Mouse (Mus musculus) leukemia stem cell, adult 10-12 weeks (primary cell): Measurements from ENCODE around the gene Slc38a2. TPM values are rescaled to one million over a fixed set of nuclear protein-coding genes. Genes with fewer than 3 reads are reported as not detected.

ENCODE experiments used
- polyA plus RNA-seq: library from polyadenylated mRNA; stranded (reverse); fragments of >175 nt; gene quantifications from 2 replicates; pipeline ENCODE4 v1.2.3, GENCODE M21; 2012; ENCODE audit warnings: low replicate concordance

Slc38a2 gene
- polyA plus RNA-seq = 19.0 and 28.8 TPM in 2 replicates

DNA sequence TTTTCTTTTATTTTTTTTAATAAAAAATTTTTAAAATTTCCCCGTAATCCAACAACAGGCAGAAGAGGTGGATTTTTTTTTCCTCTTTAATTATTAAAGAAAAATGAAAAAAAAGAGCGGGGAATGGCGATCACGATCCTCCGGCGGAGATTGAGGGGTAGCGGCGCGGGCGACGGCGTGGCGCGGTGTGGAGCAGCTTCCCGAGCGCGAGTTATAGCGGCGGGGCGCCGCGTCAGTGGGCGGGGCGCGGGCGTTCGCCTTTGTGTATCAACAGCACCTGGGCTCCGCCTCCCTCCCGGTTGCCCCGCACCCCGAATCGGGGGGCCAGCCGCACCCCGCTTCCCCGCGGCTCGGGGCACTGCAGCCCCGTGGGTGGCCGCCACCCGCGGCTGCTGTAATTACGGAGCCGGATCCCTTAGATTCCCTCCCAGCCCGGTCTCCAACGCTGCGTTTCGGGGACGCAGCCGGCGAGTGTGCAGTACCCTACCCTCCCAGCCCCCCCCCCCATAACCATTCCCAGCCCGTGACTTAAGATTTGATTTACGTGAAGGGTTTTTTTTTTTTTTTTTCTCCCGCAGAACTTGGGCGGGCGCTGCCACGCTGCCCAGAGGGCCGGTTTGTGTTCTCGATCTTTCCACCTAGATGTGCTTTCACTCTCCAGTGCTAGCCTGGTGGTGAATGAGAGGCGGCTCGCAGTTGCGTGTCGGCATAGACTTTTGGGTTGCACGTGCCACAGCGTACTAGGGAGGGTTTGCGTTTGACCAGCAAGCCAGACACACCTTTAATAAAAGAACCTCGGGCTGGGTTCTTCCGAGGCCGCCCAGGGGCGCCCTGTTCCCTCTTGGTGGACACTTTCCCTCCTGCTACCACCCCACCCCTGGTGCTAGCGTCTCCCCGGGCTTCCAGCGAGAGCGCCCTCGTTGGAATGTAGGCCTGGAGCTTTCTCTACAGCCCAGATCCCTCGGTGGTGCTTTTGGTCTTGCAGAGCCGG lies at the start of gene Slc38a2:
TSS of gene Slc38a2 (minus strand) at position 210 of the 991 bp plus-strand sequence.

DNA sequence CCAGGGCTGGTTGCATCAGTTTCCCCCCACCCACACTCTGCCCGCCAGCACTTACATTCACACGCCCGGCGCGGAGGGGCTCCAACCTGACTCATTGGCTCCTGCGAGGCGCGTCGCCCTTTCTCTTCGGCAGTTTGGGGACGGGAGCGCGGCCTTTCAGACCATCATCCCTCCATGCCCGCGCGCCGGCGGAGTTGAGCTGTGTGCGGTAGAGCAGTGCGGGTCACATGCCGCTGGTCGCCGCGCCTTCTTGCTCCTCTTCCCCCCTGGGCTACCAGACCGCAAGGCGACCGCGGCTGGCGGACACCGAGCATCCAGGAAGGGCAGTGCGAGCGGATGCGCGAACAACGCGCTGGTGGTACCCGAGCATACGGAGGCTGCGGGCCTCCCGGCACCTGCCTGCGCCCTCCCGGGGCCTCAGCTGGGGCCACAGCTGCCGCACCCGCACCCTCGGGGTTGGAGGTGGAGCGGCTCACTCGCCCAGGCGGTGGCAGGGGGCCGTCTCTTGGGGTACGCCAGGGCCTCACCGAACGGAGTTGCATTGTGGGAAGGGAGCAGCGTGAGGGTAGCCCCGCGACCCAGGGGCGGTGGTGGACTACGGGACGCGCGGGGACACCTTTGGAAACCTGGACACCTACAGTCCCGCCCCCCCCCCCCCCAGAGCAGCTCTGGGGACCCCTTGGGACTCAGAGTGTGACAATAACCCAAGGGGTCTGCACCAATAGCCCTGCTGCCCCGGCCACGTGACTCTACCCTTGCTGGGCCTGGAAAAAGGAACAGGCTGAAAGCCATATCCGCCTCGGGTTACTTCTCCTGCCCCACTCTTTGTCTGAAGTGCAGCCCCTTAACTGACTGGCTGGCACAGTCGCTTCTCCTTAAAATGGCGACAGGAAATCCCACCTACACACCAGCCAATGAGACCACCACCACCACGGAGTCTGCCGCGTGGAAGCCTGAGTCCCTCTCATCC lies 56.8 kb downstream of the Slc38a2 start, which contains the start of gene Slc38a1:
TSS of gene Slc38a1 (minus strand) at position 478 of the 970 bp plus-strand sequence.

Other genes starting within 250 kb of the Slc38a2 start
- 7.7 and 29.9 TPM in 2 replicates for gene Scaf11, start 238.9 kb downstream of the Slc38a2 start, polyA plus RNA-seq
- gene Slc38a1, start 56.8 kb downstream of the Slc38a2 start, polyA plus RNA-seq = 49.9 and 99.9 TPM in 2 replicates